Mouse (Mus musculus) urinary bladder, adult 2 months (tissue): ENCODE data around the gene Nampt. TPM values are rescaled to one million over a fixed set of nuclear protein-coding genes. Genes with fewer than 3 reads are reported as not detected.

Experiments used
- DNase-seq: peaks from one replicate; pipeline ENCODE4 v3.0.0; 2022; ENCODE audit warnings: low spot score
- polyA plus RNA-seq: library from polyadenylated mRNA; depleted of rRNA; stranded (reverse); fragments of >200 nt; gene quantifications from 2 replicates; pipeline ENCODE4 v1.2.3, GENCODE M21; 2012; rRNA removed

Nampt gene
- polyA plus RNA-seq, 1 experiment: 40.7 TPM

DNA sequence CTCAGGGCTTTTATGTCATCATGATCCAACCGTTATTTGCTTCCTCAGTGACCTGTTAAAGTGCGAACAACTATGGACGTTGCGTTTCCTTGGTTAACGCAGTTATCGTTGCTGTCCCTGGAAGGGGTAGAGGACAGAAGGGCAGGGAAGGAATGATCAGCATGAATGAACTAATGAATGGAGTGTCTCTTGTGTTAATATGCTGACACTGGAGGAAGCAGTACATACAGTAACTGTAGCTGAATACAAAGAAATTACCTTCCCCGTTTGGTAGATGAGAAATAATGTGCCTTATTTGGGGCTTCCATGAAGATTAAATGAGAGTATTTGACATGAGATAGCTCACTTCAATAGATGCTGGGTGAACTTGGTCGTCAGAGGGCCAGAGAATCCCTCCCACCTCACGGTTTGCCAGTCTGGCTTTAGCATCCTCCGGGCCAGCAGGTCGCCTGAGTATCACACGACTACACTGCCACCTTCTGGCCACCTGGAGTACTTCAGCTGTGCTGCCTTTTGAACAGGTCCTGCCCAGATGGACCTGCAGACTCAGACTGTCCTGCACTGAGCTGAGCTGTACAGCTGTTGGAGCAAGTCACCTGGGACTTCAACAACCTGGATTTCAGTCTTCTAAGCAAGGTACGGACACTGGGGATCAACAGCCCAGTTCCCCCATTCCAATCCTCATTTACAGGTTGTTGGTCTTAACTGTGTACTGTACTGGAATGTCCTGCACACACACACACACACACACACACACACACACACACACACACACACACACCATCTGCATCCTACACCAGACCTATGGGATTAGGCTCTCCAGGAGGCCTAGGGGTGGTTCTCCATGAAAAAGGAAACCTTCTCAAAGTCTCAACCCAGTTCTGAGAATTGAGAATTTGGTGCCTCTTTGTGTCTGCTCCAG, 78.1 kb downstream of the Nampt start:
- peak; percentile 81 for DNase-seq

GRCm38 (mm10) chr12:32901005-32901404, 81.7 kb downstream of the Nampt start:
- DNase-seq: no peak

Other genes with a start within 250 kb of the Nampt start
- gene Sypl, start 134.3 kb downstream of the Nampt start, polyA plus RNA-seq: 145 and 163 TPM in 2 replicates